Mouse (Mus musculus) adrenal gland, adult 18-20 months (tissue): ENCODE measurements around the gene Cnga4. TPM values are rescaled to one million over a fixed set of nuclear protein-coding genes. Genes with fewer than 3 reads are reported as not detected.
"Not testable (repeated sequence)": the region's sequence is repeated elsewhere in the genome, so short reads cannot be mapped to it uniquely, and the experiment has no call there.

Source experiments
- DNase-seq, 2 experiments: peaks; one replicate each; pipeline ENCODE4 v3.0.0; 2021 to 2022; ENCODE audit warnings: low spot score in 2 of 2
- total RNA-seq, 2 experiments: library from RNA; stranded (reverse); gene quantifications; 1 replicate in 1 of 2; 2 replicates in 1 of 2; pipeline ENCODE4 v1.2.3; 2021

Cnga4 gene
- total RNA-seq, 2 experiments from 2014 or later = not detected

- peak; percentile 79 to 82 for DNase-seq
These were observed 7.7 kb downstream of the Cnga4 start for GRCm38 (mm10) chr7:105411874-105412632.

GRCm38 (mm10) chr7:105414385-105414784 is 10.0 kb downstream of the Cnga4 start:
- DNase-seq = no peak

- DNase-seq = no peak
These were observed 12.2 kb downstream of the Cnga4 start for GRCm38 (mm10) chr7:105416529-105416928.

GRCm38 (mm10) chr7:105418106-105418505 is 13.7 kb downstream of the Cnga4 start:
- no peak for DNase-seq

GRCm38 (mm10) chr7:105420903-105421302 is 16.5 kb downstream of the Cnga4 start:
- DNase-seq = no peak

GRCm38 (mm10) chr7:105424368-105424767 is 20.0 kb downstream of the Cnga4 start:
- no peak for DNase-seq

- no peak for DNase-seq
These were observed 21.2 kb downstream of the Cnga4 start, which contains the start of gene Cckbr for GRCm38 (mm10) chr7:105425424-105426043. Cckbr (plus strand) TSS chr7:105425731.

GRCm38 (mm10) chr7:105426051-105426450 is 21.7 kb downstream of the Cnga4 start:
- DNase-seq = no peak

GRCm38 (mm10) chr7:105432058-105432457 is 27.7 kb downstream of the Cnga4 start:
- DNase-seq = no peak

GRCm38 (mm10) chr7:105433859-105434258 is 29.5 kb downstream of the Cnga4 start:
- DNase-seq = no peak

- no peak for DNase-seq
These were observed 30.4 kb downstream of the Cnga4 start for GRCm38 (mm10) chr7:105434798-105435197.

- no peak for DNase-seq
These were observed 33.8 kb downstream of the Cnga4 start for GRCm38 (mm10) chr7:105437979-105438772.

GRCm38 (mm10) chr7:105441426-105441825 is 37.1 kb downstream of the Cnga4 start:
- no peak for DNase-seq

GRCm38 (mm10) chr7:105445076-105445475 is 40.7 kb downstream of the Cnga4 start:
- no peak for DNase-seq

- not testable (repeated sequence) for DNase-seq
These were observed 49.0 kb downstream of the Cnga4 start for GRCm38 (mm10) chr7:105453345-105453744.

Other genes starting within 250 kb of the Cnga4 start
- gene Olfr684, start 240.9 kb upstream of the Cnga4 start, total RNA-seq = not detected
- not detected for gene Olfr685, start 218.6 kb upstream of the Cnga4 start, total RNA-seq
- not detected for gene Olfr686, start 197.1 kb upstream of the Cnga4 start, total RNA-seq
- not detected for gene Olfr688, start 116.5 kb upstream of the Cnga4 start, total RNA-seq
- not detected for gene Olfr689, start 93.4 kb upstream of the Cnga4 start, total RNA-seq
- not detected for gene Olfr690, start 70.5 kb upstream of the Cnga4 start, total RNA-seq
- gene Olfr691, start 62.3 kb upstream of the Cnga4 start, total RNA-seq = not detected
- gene Olfr692, start 36.3 kb upstream of the Cnga4 start, total RNA-seq = not detected
- not detected for gene Gm5901, start 29.5 kb upstream of the Cnga4 start, total RNA-seq
- 10 to 100 TPM; 25.6 to 26.9 TPM for gene Fam160a2, start 4.5 kb upstream of the Cnga4 start, total RNA-seq
- gene Cckbr, start 21.2 kb downstream of the Cnga4 start, total RNA-seq = not detected
- gene Cavin3, start 77.7 kb downstream of the Cnga4 start, total RNA-seq = 10 to 100 TPM; 53.5 to 63.7 TPM
- gene Smpd1, start 149.8 kb downstream of the Cnga4 start, total RNA-seq = 10 to 100 TPM; 50.3 to 54.5 TPM
- 10 to 100 TPM; 14.3 to 15.7 TPM for gene Apbb1, start 177.1 kb downstream of the Cnga4 start, total RNA-seq
- gene Hpx, start 195.6 kb downstream of the Cnga4 start, total RNA-seq = under 1 TPM; 0.38 to 0.66 TPM
- gene Trim3, start 229.0 kb downstream of the Cnga4 start, total RNA-seq = 10 to 100 TPM; 25.0 to 31.6 TPM
- 10 to 100 TPM; 83.2 to 98.0 TPM for gene Timm10b, start 235.5 kb downstream of the Cnga4 start, total RNA-seq
- gene Arfip2, start 235.8 kb downstream of the Cnga4 start, total RNA-seq = 10 to 100 TPM; 54.7 to 57.4 TPM
- gene Gm45799, start 236.0 kb downstream of the Cnga4 start, total RNA-seq = 1 to 10 TPM; 5.1 to 7.2 TPM
- 1 to 10 TPM; 2.3 to 2.9 TPM for gene Dnhd1, start 246.3 kb downstream of the Cnga4 start, total RNA-seq